Mouse (Mus musculus) midbrain, embryonic 14.5 days (tissue): ENCODE results near the gene Nxf1. TPM values are rescaled to one million over a fixed set of nuclear protein-coding genes. Genes with fewer than 3 reads are reported as not detected.

Experiments used
- ATAC-seq: fragments of 200-750 bp; cut with Nextera tagmentation; 2 replicates; pipeline ENCODE4 v1.8.0; 2017; ENCODE audit warnings: moderate number of reproducible peaks, moderate library complexity; ENCODE audit not compliant: low FRiP score, low TSS enrichment
- DNase-seq: peaks from one replicate; pipeline ENCODE4 v3.0.0-alpha.2; 2015
- H3K27ac ChIP-seq: fragments of 300-500 bp; sonication (generic); replicated peaks from 2 replicates; pipeline ENCODE4 v1.5.1; 2014; ENCODE audit warnings: mild to moderate bottlenecking, low read depth, low read length, moderate library complexity
- H3K27me3 ChIP-seq: fragments of 300-500 bp; sonication (generic); 2 replicates; pipeline ENCODE4 v1.6.1; 2014; ENCODE audit warnings: low read length, control low read depth, mixed read lengths; ENCODE audit not compliant: control insufficient read depth, insufficient read depth
- H3K36me3 ChIP-seq: fragments of 300-500 bp; sonication (generic); 2 replicates; pipeline ENCODE4 v1.6.1; 2014; ENCODE audit warnings: low read length, control low read depth; ENCODE audit not compliant: control insufficient read depth, insufficient read depth
- H3K4me1 ChIP-seq: fragments of 300-500 bp; sonication (generic); 2 replicates; pipeline ENCODE4 v1.6.1; 2014; ENCODE audit warnings: mild to moderate bottlenecking, antibody characterized with exemption, low read length, control low read depth; ENCODE audit not compliant: control insufficient read depth, insufficient read depth
- H3K4me2 ChIP-seq: fragments of 300-500 bp; sonication (generic); 2 replicates; pipeline ENCODE4 v1.6.1; 2014; ENCODE audit warnings: mild to moderate bottlenecking, low read length, moderate library complexity
- H3K4me3 ChIP-seq: fragments of 300-500 bp; sonication (generic); replicated peaks from 2 replicates; pipeline ENCODE4 v1.5.1; 2014; ENCODE audit warnings: low read depth, low read length
- H3K9ac ChIP-seq: fragments of 300-500 bp; sonication (generic); replicated peaks from 2 replicates; pipeline ENCODE4 v1.6.1; 2014; ENCODE audit warnings: mild to moderate bottlenecking, low read length, moderate library complexity
- H3K9me3 ChIP-seq: fragments of 300-500 bp; sonication (generic); 2 replicates; pipeline ENCODE4 v1.6.1; 2016; ENCODE audit warnings: low read length, control low read depth, mixed read lengths; ENCODE audit not compliant: control insufficient read depth
- WGBS: fragments of 180-500 bp; shearing (Covaris S2); extraction: QIAGEN DNeasy Blood & Tissue Kit; methylation state at CpG from one replicate; pipeline ENCODE4 v1.1.7; 2014; 5-methylcytosine and 5-hydroxymethylcytosine counted together
- microRNA-seq: library from miRNA; unstranded; fragments of <30 nt; microRNA quantifications from one replicate; pipeline ENCODE4, GENCODE M21; 2016
- polyA plus RNA-seq: library from polyadenylated mRNA; unstranded; fragments of >200 nt; fragmentation: Nextera tagmentation; extraction: Ambion mirVana; gene quantifications from 2 replicates; pipeline ENCODE4 v1.2.1, GENCODE M21; 2014

Gene Nxf1
- polyA plus RNA-seq, 1 experiment from 2014 or later, result 171 TPM

- peak overlapping the region; percentile 98 for H3K4me3 ChIP-seq
- H3K4me1 ChIP-seq, result peaks cover 37% of the 10 kb centered on the region
- peak overlapping the region; percentile 92 for H3K9ac ChIP-seq
- peak overlapping the region; percentile 79 for H3K4me2 ChIP-seq
- H3K27ac ChIP-seq, result peak overlapping the region; percentile 94
- peaks cover 38% of the 10 kb centered on the region for H3K36me3 ChIP-seq
- WGBS, result 29% methylated on average over 14 of the region's 14 CpGs
- ATAC-seq (no peak), DNase-seq (no peak)
- H3K9me3 ChIP-seq, result no peaks in the 10 kb centered on the region
- H3K27me3 ChIP-seq, result no peaks in the 10 kb centered on the region
Observed at GRCm38 (mm10) chr19:8818301-8818798, 61.5 kb downstream of the Nxf1 start.

- ATAC-seq (peak; percentile 94), DNase-seq (peak; percentile 99)
- peak within 1 kb of the TSS; percentile 92 for H3K9ac ChIP-seq
- no peaks in the 10 kb centered on the region for H3K9me3 ChIP-seq
- H3K4me3 ChIP-seq, result peak within 1 kb of the TSS; percentile 98
- peak within 1 kb of the TSS; percentile 79 for H3K4me2 ChIP-seq
- H3K36me3 ChIP-seq, result peaks cover 38% of the 10 kb centered on the region
- H3K27me3 ChIP-seq, result no peaks in the 10 kb centered on the region
- peak within 1 kb of the TSS; percentile 94 for H3K27ac ChIP-seq
- H3K4me1 ChIP-seq, result peaks cover 37% of the 10 kb centered on the region
- under 1% methylated on average over 33 of the region's 33 CpGs for WGBS
Observed at GRCm38 (mm10) chr19:8818801-8819595, 62.1 kb downstream of the Nxf1 start, which contains the start of gene Ttc9c. Ttc9c (minus strand) TSS chr19:8819333.

- peak; percentile 96 for ATAC-seq
- Histone ChIP-seq H3K36me3 (peaks cover 40% of the 10 kb centered on the region), H3K4me3 (peak within 1 kb of the TSS; percentile 98), H3K4me2 (peak within 1 kb of the TSS; percentile 79), H3K27ac (peak within 1 kb of the TSS; percentile 94), H3K27me3 (no peaks in the 10 kb centered on the region), H3K9ac (peak within 1 kb of the TSS; percentile 92), H3K4me1 (peaks cover 37% of the 10 kb centered on the region), H3K9me3 (no peaks in the 10 kb centered on the region)
- DNase-seq, result peak; percentile 99
- WGBS, result under 1% methylated on average over 83 of the region's 83 CpGs
Observed at GRCm38 (mm10) chr19:8819596-8820423, 62.9 kb downstream of the Nxf1 start, which contains the start of gene Hnrnpul2. Hnrnpul2 (plus strand) TSS chr19:8820010.

Small RNA genes within 50 kb of the gene (microRNA-seq; reads per million reads assigned to microRNA genes)
- gene Mir6992, result not detected

Other genes starting within 250 kb of the Nxf1 start
- 4.5 and 6.4 TPM in 2 replicates for gene Slc22a8, start 165.8 kb upstream of the Nxf1 start, polyA plus RNA-seq
- 8.0 TPM in 1 of 2 replicates, not detected in the other for gene Slc22a6, start 139.0 kb upstream of the Nxf1 start, polyA plus RNA-seq
- 0.19 and 0.45 TPM in 2 replicates for gene Chrm1, start 93.3 kb upstream of the Nxf1 start, polyA plus RNA-seq
- gene Slc3a2, start 33.7 kb upstream of the Nxf1 start, polyA plus RNA-seq, result 157 TPM in 2 replicates
- 89.1 and 95.7 TPM in 2 replicates for gene Wdr74, start 21.2 kb upstream of the Nxf1 start, polyA plus RNA-seq
- gene 1700092M07Rik, start 16.4 kb upstream of the Nxf1 start, polyA plus RNA-seq, result 0.97 and 1.1 TPM in 2 replicates
- gene Stx5a, start 15.7 kb upstream of the Nxf1 start, polyA plus RNA-seq, result 102 and 110 TPM in 2 replicates
- 270 and 278 TPM in 2 replicates for gene Tmem223, start 13.9 kb downstream of the Nxf1 start, polyA plus RNA-seq
- gene Tmem179b, start 17.4 kb downstream of the Nxf1 start, polyA plus RNA-seq, result 24.8 and 32.4 TPM in 2 replicates
- gene Taf6l, start 29.3 kb downstream of the Nxf1 start, polyA plus RNA-seq, result 18.0 and 21.0 TPM in 2 replicates
- gene Polr2g, start 41.5 kb downstream of the Nxf1 start, polyA plus RNA-seq, result 156 and 165 TPM in 2 replicates
- gene Zbtb3, start 45.5 kb downstream of the Nxf1 start, polyA plus RNA-seq, result 7.2 and 7.9 TPM in 2 replicates
- gene Ttc9c, start 62.3 kb downstream of the Nxf1 start, polyA plus RNA-seq, result 37.5 and 55.8 TPM in 2 replicates
- 8.8 and 9.6 TPM in 2 replicates for gene Hnrnpul2, start 62.9 kb downstream of the Nxf1 start, polyA plus RNA-seq
- not detected in 2 replicates for gene AC129217.1, start 72.7 kb downstream of the Nxf1 start, polyA plus RNA-seq
- gene Bscl2, start 80.4 kb downstream of the Nxf1 start, polyA plus RNA-seq, result 78.2 and 98.7 TPM in 2 replicates
- 466 and 598 TPM in 2 replicates for gene Gng3, start 82.1 kb downstream of the Nxf1 start, polyA plus RNA-seq
- gene Lrrn4cl, start 93.7 kb downstream of the Nxf1 start, polyA plus RNA-seq, result 0.28 and 0.62 TPM in 2 replicates
- gene Ubxn1, start 114.4 kb downstream of the Nxf1 start, polyA plus RNA-seq, result 139 and 154 TPM in 2 replicates
- gene Uqcc3, start 123.8 kb downstream of the Nxf1 start, polyA plus RNA-seq, result 61.3 and 62.6 TPM in 2 replicates
- 34.9 and 38.0 TPM in 2 replicates for gene Lbhd1, start 126.7 kb downstream of the Nxf1 start, polyA plus RNA-seq
- not detected in 2 replicates for gene Gm49403, start 126.9 kb downstream of the Nxf1 start, polyA plus RNA-seq
- gene 1810009A15Rik, start 131.8 kb downstream of the Nxf1 start, polyA plus RNA-seq, result 40.4 and 43.1 TPM in 2 replicates
- 0.30 TPM in 1 of 2 replicates, not detected in the other for gene Gm49416, start 131.9 kb downstream of the Nxf1 start, polyA plus RNA-seq
- 28.2 and 31.1 TPM in 2 replicates for gene Ints5, start 135.9 kb downstream of the Nxf1 start, polyA plus RNA-seq
- 59.0 and 83.3 TPM in 2 replicates for gene Ganab, start 141.0 kb downstream of the Nxf1 start, polyA plus RNA-seq
- gene B3gat3, start 163.3 kb downstream of the Nxf1 start, polyA plus RNA-seq, result 75.0 and 83.5 TPM in 2 replicates
- gene Rom1, start 172.3 kb downstream of the Nxf1 start, polyA plus RNA-seq, result 1.4 TPM in 2 replicates
- 4.3 and 5.5 TPM in 2 replicates for gene Eml3, start 172.5 kb downstream of the Nxf1 start, polyA plus RNA-seq
- 38.0 and 62.2 TPM in 2 replicates for gene Mta2, start 184.8 kb downstream of the Nxf1 start, polyA plus RNA-seq
- gene Tut1, start 196.8 kb downstream of the Nxf1 start, polyA plus RNA-seq, result 20.0 and 25.0 TPM in 2 replicates
- gene Eef1g, start 210.0 kb downstream of the Nxf1 start, polyA plus RNA-seq, result 308 and 311 TPM in 2 replicates
- 1.2 and 4.2 TPM in 2 replicates for gene Ahnak, start 232.2 kb downstream of the Nxf1 start, polyA plus RNA-seq